10 mouse cellular contexts compared by ENCODE assay signal in genomic region chr8:120847279-120847678, GRCm38 (mm10).
A peak's percentile ranks its signal among the peaks of the same experiment; 100 is the strongest.
DNase-seq lines count a peak whose midpoint lies in the region; ATAC-seq lines count a peak whose summit lies in the region.
"Had no signal": no experiment of that assay in that cellular context is flagged by ENCODE, and none has a peak within 500 bp of the region (broad histone marks: within the 10 kb centered on the region; RNA-seq: fewer than 3 reads in every experiment).

No protein-coding gene starts in this region.

- DNase-seq in kidney, adult 11 months: peak; percentile 7
- DNase-seq in right cerebral cortex, postnatal 4 days: peak; percentile 46
- DNase-seq in right cerebral cortex, postnatal 25 days: no peak
- peak; percentile 21 to 30 for DNase-seq in kidney, adult 8-10 months
- DNase-seq in telencephalon, adult 2 months (ENCODE audit: low read depth, low spot score): peak; percentile 2
- DNase-seq in cerebellum, adult 9-10 months: no peak
- DNase-seq: layer of hippocampus, adult 9-11 months; liver had no signal

- H3K27ac ChIP-seq in kidney, embryonic 14.5 days (ENCODE audit: low read depth, low read length): no peak overlapping the region

- no peaks in the 10 kb centered on the region for H3K36me3 ChIP-seq in kidney, embryonic 14.5 days (ENCODE audit: control insufficient read depth, insufficient read depth, low read length)

- no peak overlapping the region for H3K4me2 ChIP-seq in kidney, embryonic 14.5 days (replicated peaks; ENCODE audit: low read depth, low read length)

- peaks cover 10% of the 10 kb centered on the region; the same call in 1 of the 2 replicates for H3K4me1 ChIP-seq in kidney, embryonic 14.5 days (ENCODE audit: control insufficient read depth, insufficient read depth, low read length)

- ATAC-seq in kidney, embryonic 14.5 days (ENCODE audit: low FRiP score, low TSS enrichment): no peak
- no peak for ATAC-seq in megakaryocyte, adult 5-6 weeks (ENCODE audit: poor library complexity, severe bottlenecking)

- H3K4me3 ChIP-seq in kidney, embryonic 14.5 days (ENCODE audit: low read length): no peak overlapping the region

- H3K27me3 ChIP-seq in kidney, embryonic 14.5 days (ENCODE audit: control insufficient read depth, insufficient read depth, low read length): peaks cover 10% of the 10 kb centered on the region; the same call in 1 of the 2 replicates

- WGBS in kidney, embryonic 14.5 days: 4% methylated on average over 4 of the region's 4 CpGs

- no peaks in the 10 kb centered on the region for H3K9me3 ChIP-seq in kidney, embryonic 14.5 days (ENCODE audit: control insufficient read depth, low read length)

- H3K9ac ChIP-seq in kidney, embryonic 14.5 days (ENCODE audit: low read depth, low read length): no peak overlapping the region

Comparison
In these comparisons a context has a peak if more than half of its experiments do, and no peak if none do; other contexts are left out.
1. DNase-seq: peak in kidney, adult 11 months (single experiment), right cerebral cortex, postnatal 4 days (single experiment), kidney, adult 8-10 months (2 of 2) and telencephalon, adult 2 months (single experiment); none in right cerebral cortex, postnatal 25 days (single experiment) and cerebellum, adult 9-10 months (single experiment).